Mouse (Mus musculus): Measurements from ENCODE around the gene Adig.

GRCm38 (mm10) chr2:158477640-158478039 is 24.8 kb upstream of the Adig start:
- TF ChIP-seq POLR2A (IDR thresholded peaks at IDR 0.05; ENCODE audit: extremely low read depth, insufficient read depth, low read length) = no peak
- no peak for TF ChIP-seq CTCF (IDR thresholded peaks at IDR 0.05; ENCODE audit: extremely low read depth, insufficient read depth, low read length)
